Mouse (Mus musculus) layer of hippocampus, postnatal 36 days (tissue): ENCODE results near the gene Fam133b. TPM values are rescaled to one million over a fixed set of nuclear protein-coding genes. Genes with fewer than 3 reads are reported as not detected.
"Not testable (repeated sequence)": the region's sequence is repeated elsewhere in the genome, so short reads cannot be mapped to it uniquely, and the experiment has no call there.

ENCODE experiments used
- DNase-seq, 2 experiments: peaks; one replicate each; pipeline ENCODE4 v3.0.0; 2022
- total RNA-seq, 2 experiments: library from RNA; stranded (reverse); gene quantifications; 2 replicates each; pipeline ENCODE4 v1.2.3; 2021

Fam133b gene
- total RNA-seq, 2 experiments from 2014 or later = 42.5 to 45.1 TPM

DNA sequence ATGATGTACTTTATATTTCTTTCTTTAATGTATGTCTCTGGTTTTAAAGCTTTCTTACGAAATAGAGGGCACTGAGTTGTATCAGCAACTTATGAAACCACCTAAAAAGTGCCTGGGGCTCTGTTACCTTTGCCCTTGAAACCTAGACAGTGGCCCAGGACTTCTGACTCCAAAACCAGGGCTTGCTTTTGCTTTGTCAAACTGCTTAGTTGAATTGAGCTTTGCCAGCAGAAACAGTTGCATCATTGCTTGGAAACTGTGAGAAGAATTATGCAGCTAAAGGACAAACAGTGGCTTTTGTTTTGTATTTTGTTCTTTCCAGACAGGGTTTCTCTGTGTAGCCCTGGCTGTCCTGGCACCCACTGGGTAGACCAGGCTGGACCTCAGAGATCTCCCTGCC is 56.7 kb downstream of the Fam133b start:
- DNase-seq = no peak

DNA sequence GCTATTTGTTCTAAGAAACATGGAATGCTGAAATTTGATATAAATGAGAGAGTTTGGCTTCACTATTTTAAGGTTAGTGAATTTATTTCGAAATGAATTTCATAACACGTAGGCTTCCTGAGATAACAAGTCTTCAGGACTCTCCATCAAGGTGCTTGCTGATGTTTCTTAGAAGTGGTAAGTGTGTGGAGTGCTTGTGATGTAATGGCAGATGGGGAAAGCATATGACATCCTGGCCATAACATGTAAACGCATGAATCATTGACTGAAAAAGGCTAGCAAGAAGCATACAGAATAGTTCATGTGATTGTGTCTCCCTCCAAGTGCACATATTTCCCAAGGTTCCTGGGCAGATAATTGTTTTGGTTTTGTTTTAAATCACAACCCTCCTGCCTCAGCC is 57.2 kb downstream of the Fam133b start:
- DNase-seq = no peak

DNA sequence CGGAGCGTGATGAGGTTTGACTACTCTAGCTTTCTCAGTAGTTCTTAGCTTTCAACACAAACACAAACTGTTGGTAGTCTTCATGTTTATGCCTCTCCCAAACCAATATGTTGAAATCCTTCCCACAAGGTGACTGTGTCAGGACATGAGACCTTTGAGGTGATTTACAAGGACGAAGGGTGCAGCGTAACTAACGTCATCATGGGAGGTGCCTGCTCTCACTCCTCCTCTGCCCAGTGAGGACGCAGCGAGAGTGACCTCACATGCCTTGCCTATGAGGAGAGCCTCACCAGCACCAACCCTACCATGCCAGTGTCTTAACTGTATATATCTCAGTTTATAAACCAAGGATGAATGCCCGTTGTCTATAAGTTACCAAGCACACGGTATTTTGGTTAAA is 63.5 kb downstream of the Fam133b start:
- DNase-seq = no peak

DNA sequence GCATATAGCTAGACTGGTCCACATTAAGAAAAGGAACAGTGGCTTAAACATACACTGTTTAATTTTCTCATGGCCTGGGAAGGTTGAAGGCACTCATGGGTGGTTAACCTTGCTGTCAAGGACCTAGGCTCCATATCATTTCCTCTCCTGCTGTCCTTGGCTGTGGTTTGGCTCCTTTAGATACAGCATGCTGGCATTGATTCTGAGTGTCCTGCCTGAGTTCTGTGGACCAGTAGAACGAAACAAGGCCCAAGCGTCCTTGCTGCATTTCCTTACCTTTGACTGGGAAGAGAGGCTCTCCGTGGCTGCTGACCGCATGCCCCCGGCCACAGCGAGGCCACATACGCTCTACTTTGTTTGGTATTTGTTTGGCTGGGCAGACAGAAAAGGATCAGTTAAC is 65.6 kb downstream of the Fam133b start:
- DNase-seq = no peak

DNA sequence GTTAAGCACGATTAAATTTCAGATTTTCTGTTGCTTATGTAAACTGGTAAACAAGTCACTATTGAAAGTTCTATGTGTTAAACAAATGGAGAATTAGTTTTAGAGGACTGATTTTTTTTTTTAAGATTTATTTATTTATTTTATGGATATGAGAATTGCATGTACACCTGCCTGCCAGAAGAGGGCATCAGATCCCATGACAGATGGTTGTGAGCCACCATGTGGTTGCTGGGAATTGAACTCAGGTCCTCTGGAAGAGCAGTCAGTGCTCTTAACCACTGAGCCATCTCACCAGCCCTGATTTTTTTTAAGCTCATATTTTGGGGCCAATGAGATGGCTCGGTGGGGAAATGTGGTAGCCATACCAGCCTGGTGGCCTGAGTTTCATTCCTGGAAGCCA is 68.2 kb downstream of the Fam133b start:
- not testable (repeated sequence) for DNase-seq

Other genes starting within 250 kb of the Fam133b start
- 1 to 10 TPM; 4.4 to 4.6 TPM for gene Cdk6, start 202.3 kb upstream of the Fam133b start, total RNA-seq
- gene 1700109H08Rik, start 27.7 kb downstream of the Fam133b start, total RNA-seq = 1 to 10 TPM; 3.6 to 6.1 TPM
- gene Pex1, start 52.2 kb downstream of the Fam133b start, total RNA-seq = 10 to 100 TPM; 25.1 to 34.8 TPM
- 10 to 100 TPM; 11.8 to 13.9 TPM for gene Rbm48, start 52.8 kb downstream of the Fam133b start, total RNA-seq
- gene Tmbim7, start 107.3 kb downstream of the Fam133b start, total RNA-seq = not detected
- 100 to 1,000 TPM; 101 TPM for gene Gatad1, start 113.4 kb downstream of the Fam133b start, total RNA-seq